Mouse (Mus musculus): ENCODE measurements around the gene Ino80. TPM values are rescaled to one million over a fixed set of nuclear protein-coding genes. Genes with fewer than 3 reads are reported as not detected.
A peak's percentile ranks its signal among the peaks of the same experiment; 100 is the strongest.

The Ino80 gene
- total RNA-seq (2014; rRNA removed) (11.2 and 16.3 TPM in 2 replicates), polyA plus RNA-seq (2015; fragmentation: Nextera tagmentation; extraction: Ambion mirVana) (1.4 and 2.2 TPM in 2 replicates)

GRCm38 (mm10) chr2:119477571-119478396 is at the start of gene Ino80:
Gene Ino80, minus strand, starts transcription at chr2:119477687.
- 1% methylated on average over 60 of the region's 72 CpGs for WGBS
- peak within 1 kb of the TSS; percentile 99 for H3K27ac ChIP-seq (ENCODE audit: low read depth, low read length)
- H3K4me3 ChIP-seq (ENCODE audit: low read depth, low read length) = peak within 1 kb of the TSS; percentile 99
- H3K4me1 ChIP-seq (ENCODE audit: insufficient read depth) = peaks cover 8% of the 10 kb centered on the region
- peak; percentile 99 for DNase-seq
- TF ChIP-seq CTCF (IDR thresholded peaks at IDR 0.05; ENCODE audit: low read depth) = no peak
- no peaks in the 10 kb centered on the region for H3K27me3 ChIP-seq (ENCODE audit: insufficient read depth, low read length)
- H3K36me3 ChIP-seq (ENCODE audit: insufficient read depth) = no peaks in the 10 kb centered on the region
- peak; percentile 97 for ATAC-seq
- no peaks in the 10 kb centered on the region for H3K9me3 ChIP-seq (ENCODE audit: low read length)
- peak within 1 kb of the TSS; percentile 67 for H3K4me2 ChIP-seq (ENCODE audit: low read depth)
- peak within 1 kb of the TSS; percentile 96 for H3K9ac ChIP-seq

- H3K36me3 ChIP-seq (ENCODE audit: insufficient read depth) = no peaks in the 10 kb centered on the region
- no peak for TF ChIP-seq CTCF (IDR thresholded peaks at IDR 0.05; ENCODE audit: low read depth)
- H3K27ac ChIP-seq (ENCODE audit: low read depth, low read length) = no peak overlapping the region
- no peak overlapping the region for H3K4me3 ChIP-seq (ENCODE audit: low read depth, low read length)
- H3K4me1 ChIP-seq (ENCODE audit: insufficient read depth) = no peaks in the 10 kb centered on the region
- ATAC-seq (no peak), DNase-seq (no peak)
- no peak overlapping the region for H3K9ac ChIP-seq
- H3K27me3 ChIP-seq (ENCODE audit: insufficient read depth, low read length) = no peaks in the 10 kb centered on the region
- H3K9me3 ChIP-seq (ENCODE audit: low read length) = no peaks in the 10 kb centered on the region
- H3K4me2 ChIP-seq (ENCODE audit: low read depth) = no peak overlapping the region
- 54% methylated on average over 4 of the region's 4 CpGs for WGBS
These were observed 47.9 kb upstream of the Ino80 start for GRCm38 (mm10) chr2:119525422-119525821.

- Histone ChIP-seq H3K4me2 (ENCODE audit: low read depth) (no peak overlapping the region), H3K9me3 (ENCODE audit: low read length) (no peaks in the 10 kb centered on the region), H3K4me1 (ENCODE audit: insufficient read depth) (no peaks in the 10 kb centered on the region), H3K36me3 (ENCODE audit: insufficient read depth) (no peaks in the 10 kb centered on the region), H3K27me3 (ENCODE audit: insufficient read depth, low read length) (no peaks in the 10 kb centered on the region), H3K4me3 (ENCODE audit: low read depth, low read length) (no peak overlapping the region), H3K9ac (no peak overlapping the region), H3K27ac (ENCODE audit: low read depth, low read length) (no peak overlapping the region)
- no peak for TF ChIP-seq CTCF (IDR thresholded peaks at IDR 0.05; ENCODE audit: low read depth)
- WGBS = 77% methylated on average over 4 of the region's 4 CpGs
- DNase-seq (no peak), ATAC-seq (no peak)
These were observed 46.3 kb upstream of the Ino80 start for GRCm38 (mm10) chr2:119523836-119524235.

GRCm38 (mm10) chr2:119520550-119520949 is 43.1 kb upstream of the Ino80 start:
- Histone ChIP-seq H3K4me3 (ENCODE audit: low read depth, low read length) (no peak overlapping the region), H3K27ac (ENCODE audit: low read depth, low read length) (no peak overlapping the region), H3K27me3 (ENCODE audit: insufficient read depth, low read length) (no peaks in the 10 kb centered on the region), H3K9ac (no peak overlapping the region), H3K4me2 (ENCODE audit: low read depth) (no peak overlapping the region), H3K9me3 (ENCODE audit: low read length) (no peaks in the 10 kb centered on the region), H3K4me1 (ENCODE audit: insufficient read depth) (no peaks in the 10 kb centered on the region), H3K36me3 (ENCODE audit: insufficient read depth) (no peaks in the 10 kb centered on the region)
- DNase-seq (peak; percentile 42), ATAC-seq (no peak)
- TF ChIP-seq CTCF (IDR thresholded peaks at IDR 0.05; ENCODE audit: low read depth) = peak; percentile 28; the same call in 1 of the 2 replicates
- WGBS = 73% methylated on average over 7 of the region's 7 CpGs

- H3K27me3 ChIP-seq (ENCODE audit: insufficient read depth, low read length) = no peaks in the 10 kb centered on the region
- no peak for TF ChIP-seq CTCF (IDR thresholded peaks at IDR 0.05; ENCODE audit: low read depth)
- H3K9me3 ChIP-seq (ENCODE audit: low read length) = no peaks in the 10 kb centered on the region
- H3K4me3 ChIP-seq (ENCODE audit: low read depth, low read length) = no peak overlapping the region
- H3K4me2 ChIP-seq (ENCODE audit: low read depth) = no peak overlapping the region
- no peaks in the 10 kb centered on the region for H3K36me3 ChIP-seq (ENCODE audit: insufficient read depth)
- no peak overlapping the region for H3K9ac ChIP-seq
- no peak for DNase-seq
- no peak overlapping the region for H3K27ac ChIP-seq (ENCODE audit: low read depth, low read length)
- 65% methylated on average over 5 of the region's 5 CpGs for WGBS
- no peaks in the 10 kb centered on the region for H3K4me1 ChIP-seq (ENCODE audit: insufficient read depth)
- ATAC-seq = no peak
These were observed 39.3 kb upstream of the Ino80 start for GRCm38 (mm10) chr2:119516811-119517210.

GRCm38 (mm10) chr2:119514026-119514522 is 36.6 kb upstream of the Ino80 start:
- Histone ChIP-seq H3K27me3 (ENCODE audit: insufficient read depth, low read length) (no peaks in the 10 kb centered on the region), H3K9me3 (ENCODE audit: low read length) (no peaks in the 10 kb centered on the region), H3K4me3 (ENCODE audit: low read depth, low read length) (no peak overlapping the region), H3K4me2 (ENCODE audit: low read depth) (no peak overlapping the region), H3K36me3 (ENCODE audit: insufficient read depth) (no peaks in the 10 kb centered on the region), H3K9ac (no peak overlapping the region), H3K27ac (ENCODE audit: low read depth, low read length) (no peak overlapping the region), H3K4me1 (ENCODE audit: insufficient read depth) (no peaks in the 10 kb centered on the region)
- ATAC-seq = no peak
- 80% methylated on average over 3 of the region's 3 CpGs for WGBS
- DNase-seq = no peak
- no peak for TF ChIP-seq CTCF (IDR thresholded peaks at IDR 0.05; ENCODE audit: low read depth)

- no peak for DNase-seq
- no peak for TF ChIP-seq CTCF (IDR thresholded peaks at IDR 0.05; ENCODE audit: low read depth)
These were observed 34.8 kb upstream of the Ino80 start for GRCm38 (mm10) chr2:119512292-119512691.

More at GRCm38 (mm10) chr2:119512292-119512691, 34.8 kb upstream of the Ino80 start:
- Histone ChIP-seq H3K4me3 (ENCODE audit: low read depth, low read length) (no peak overlapping the region), H3K4me2 (ENCODE audit: low read depth) (no peak overlapping the region), H3K36me3 (ENCODE audit: insufficient read depth) (no peaks in the 10 kb centered on the region), H3K9ac (no peak overlapping the region), H3K27ac (ENCODE audit: low read depth, low read length) (no peak overlapping the region), H3K27me3 (ENCODE audit: insufficient read depth, low read length) (no peaks in the 10 kb centered on the region), H3K9me3 (ENCODE audit: low read length) (no peaks in the 10 kb centered on the region), H3K4me1 (ENCODE audit: insufficient read depth) (no peaks in the 10 kb centered on the region)
- ATAC-seq = no peak
- 77% methylated on average over 3 of the region's 3 CpGs for WGBS
